Mouse (Mus musculus): ENCODE measurements around the gene Tha1.

DNA sequence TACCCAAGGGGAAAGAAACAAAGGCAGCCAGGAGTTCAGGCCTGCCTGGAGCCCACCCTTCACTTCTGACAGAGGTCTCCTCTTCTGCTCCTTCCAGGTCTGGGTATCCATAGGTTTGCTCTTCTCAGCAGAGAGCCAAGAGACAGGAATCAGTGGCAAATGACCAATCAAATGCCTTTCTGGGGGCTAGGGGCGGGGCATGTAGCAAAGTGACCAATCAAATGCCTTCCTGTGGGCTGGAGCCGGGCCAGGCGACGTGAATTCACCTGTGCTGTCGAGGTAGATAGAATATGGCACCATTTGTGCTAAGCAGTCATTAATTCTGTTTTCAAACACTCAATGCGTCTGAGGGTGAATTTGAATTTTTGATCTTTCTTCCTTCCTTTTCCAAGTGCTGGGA, 18.9 kb upstream of the Tha1 start:
- no peak for TF ChIP-seq NANOG (IDR thresholded peaks at IDR 0.05; ENCODE audit: borderline replicate concordance, low read length)
- no peak for TF ChIP-seq CTCF (conservative IDR thresholded peaks at IDR 0.05; ENCODE audit: low read length)
- no peak for TF ChIP-seq POU5F1 (IDR thresholded peaks at IDR 0.05; ENCODE audit: borderline replicate concordance, low read length)

All from E14TG2a.4 (cell line).